Mouse (Mus musculus) layer of hippocampus, postnatal 36 days (tissue): Measurements from ENCODE around the gene Zc3h12a. TPM values are rescaled to one million over a fixed set of nuclear protein-coding genes. Genes with fewer than 3 reads are reported as not detected.

Experiments
- DNase-seq, 2 experiments: peaks; one replicate each; pipeline ENCODE4 v3.0.0; 2022
- total RNA-seq, 2 experiments: library from RNA; stranded (reverse); gene quantifications; 2 replicates each; pipeline ENCODE4 v1.2.3; 2021

The Zc3h12a gene
- total RNA-seq, 2 experiments from 2014 or later = 0.83 to 1.2 TPM

GRCm38 (mm10) chr4:125114638-125115037 lies 13.0 kb downstream of the Zc3h12a start:
- peak; percentile 84 to 88 for DNase-seq

- DNase-seq = no peak
These were observed 22.3 kb downstream of the Zc3h12a start for GRCm38 (mm10) chr4:125105354-125105753.

GRCm38 (mm10) chr4:125101334-125101733 lies 26.3 kb downstream of the Zc3h12a start:
- DNase-seq = no peak

GRCm38 (mm10) chr4:125099458-125099857 lies 28.2 kb downstream of the Zc3h12a start:
- DNase-seq = peak; percentile 71 to 77

GRCm38 (mm10) chr4:125097412-125097811 lies 30.2 kb downstream of the Zc3h12a start:
- DNase-seq = no peak

GRCm38 (mm10) chr4:125096066-125096465 lies 31.6 kb downstream of the Zc3h12a start:
- DNase-seq = no peak

- no peak for DNase-seq
These were observed 34.6 kb downstream of the Zc3h12a start for GRCm38 (mm10) chr4:125093031-125093430.

- DNase-seq = peak in 1 of 2 experiments; percentile 61
These were observed 42.2 kb downstream of the Zc3h12a start for GRCm38 (mm10) chr4:125085346-125085841.

GRCm38 (mm10) chr4:125084403-125085345 lies 43.0 kb downstream of the Zc3h12a start, which contains the start of gene Meaf6:
Gene Meaf6, plus strand, starts transcription at chr4:125085134.
- DNase-seq = peak; percentile 90 to 93

- no peak for DNase-seq
These were observed 48.9 kb downstream of the Zc3h12a start for GRCm38 (mm10) chr4:125078698-125079097.

- no peak for DNase-seq
These were observed 49.9 kb downstream of the Zc3h12a start for GRCm38 (mm10) chr4:125077700-125078099.

Other genes starting within 250 kb of the Zc3h12a start
- gene Epha10, start 246.9 kb downstream of the Zc3h12a start, total RNA-seq = 10 to 100 TPM; 35.0 to 40.9 TPM
- 10 to 100 TPM; 25.2 to 26.1 TPM for gene 9930104L06Rik, start 190.8 kb downstream of the Zc3h12a start, total RNA-seq
- 1 to 10 TPM; 1.9 to 2.0 TPM for gene Cdca8, start 188.5 kb downstream of the Zc3h12a start, total RNA-seq
- 1 to 10 TPM; 8.8 to 9.8 TPM for gene Rspo1, start 141.4 kb downstream of the Zc3h12a start, total RNA-seq
- 10 to 100 TPM; 59.3 to 62.4 TPM for gene Gnl2, start 111.3 kb downstream of the Zc3h12a start, total RNA-seq
- under 1 TPM; 0.62 to 0.76 TPM for gene Dnali1, start 62.1 kb downstream of the Zc3h12a start, total RNA-seq
- gene Snip1, start 61.2 kb downstream of the Zc3h12a start, total RNA-seq = 10 to 100 TPM; 16.2 to 16.5 TPM
- 100 to 1,000 TPM; 112 to 118 TPM for gene Meaf6, start 42.7 kb downstream of the Zc3h12a start, total RNA-seq